Mouse (Mus musculus): ENCODE measurements around the gene Ovol1.

DNA sequence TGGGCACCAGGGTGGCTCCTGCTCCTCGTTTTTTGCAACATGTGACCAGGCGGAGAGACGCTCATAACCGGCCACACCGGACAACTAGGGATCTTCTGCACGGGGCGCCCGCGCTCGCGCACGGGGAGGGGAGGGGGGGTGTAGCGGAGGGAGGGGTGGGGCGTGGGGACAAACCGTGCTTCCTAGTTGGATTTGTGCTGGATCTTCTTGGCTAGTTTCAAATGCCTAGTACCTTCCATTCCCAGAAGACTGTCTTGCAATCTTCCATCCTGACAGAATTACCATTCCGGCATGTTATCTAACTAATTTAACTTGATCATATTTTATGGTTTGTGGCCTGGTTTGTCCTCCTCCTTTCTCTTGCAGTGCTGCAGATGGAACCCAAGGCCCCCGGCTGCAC, 56.8 kb downstream of the Ovol1 start, which contains the start of gene 1700020D05Rik:
- TF ChIP-seq CTCF (IDR thresholded peaks at IDR 0.05; ENCODE audit: control insufficient read depth, insufficient read depth, insufficient replicate concordance, low read depth, low read length), result no peak
- no peak for TF ChIP-seq POLR2A (IDR thresholded peaks at IDR 0.05; ENCODE audit: control insufficient read depth, low read depth, low read length)

Measured in testis, adult 2 months (tissue).